Mouse (Mus musculus): Measurements from ENCODE around the gene Rbm19.

- TF ChIP-seq GATA1 (IDR thresholded peaks at IDR 0.05; ENCODE audit: borderline replicate concordance, low read length) (no peak), FLI1 (IDR thresholded peaks at IDR 0.05; ENCODE audit: low read length) (no peak)
Observed at GRCm38 (mm10) chr5:120235147-120235546, 118.9 kb downstream of the Rbm19 start.

Measured in megakaryocyte, embryonic 14.5 days (primary cell).